Mouse (Mus musculus) brain, adult 2 months (tissue): ENCODE measurements around the gene Gpr26.

ENCODE experiments used
- DNase-seq: peaks from one replicate; pipeline ENCODE4 v3.0.0; 2011; ENCODE audit warnings: low read depth, low spot score

Gene Gpr26

GRCm38 (mm10) chr7:131966023-131966915 lies at the start of gene Gpr26:
Gene Gpr26, plus strand, starts transcription at chr7:131966460.
- DNase-seq = peak; percentile 83

GRCm38 (mm10) chr7:131917384-131917783 lies 48.9 kb upstream of the Gpr26 start:
- DNase-seq = no peak

DNA sequence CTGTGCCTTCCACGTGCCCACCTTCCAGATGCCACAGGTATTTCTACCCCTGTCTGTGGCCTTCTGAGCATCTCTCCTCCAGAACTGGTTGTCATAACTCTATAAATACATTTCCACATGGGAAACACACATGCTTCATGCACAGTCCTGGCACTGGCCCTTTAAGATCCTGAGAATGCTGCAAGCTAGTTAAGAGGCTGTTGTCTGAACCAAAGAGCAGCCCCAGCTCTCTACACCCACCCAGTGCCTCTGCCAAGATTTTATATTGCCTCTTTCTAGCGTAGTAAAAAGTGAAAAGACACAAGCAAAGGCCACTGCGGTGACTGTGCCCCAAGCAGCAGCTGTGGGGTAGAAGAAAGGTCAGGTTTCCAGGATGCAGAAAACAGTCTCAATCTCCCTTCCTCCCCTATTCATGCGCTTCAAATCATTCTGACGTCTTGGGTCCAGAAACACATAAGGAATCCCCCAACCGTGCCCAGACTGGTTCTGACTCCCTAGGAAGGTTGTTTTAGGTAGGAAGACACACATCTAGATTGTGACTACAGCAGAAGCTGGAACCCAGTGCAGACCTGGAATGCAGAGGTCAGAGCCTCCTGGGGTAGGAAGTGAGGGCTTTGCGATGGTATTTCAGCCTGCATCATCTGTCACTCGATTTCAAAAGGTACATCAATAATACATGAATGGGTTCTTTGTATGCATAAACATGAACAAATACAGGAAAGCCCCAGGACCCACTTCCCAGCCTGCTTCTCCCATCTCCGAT lies 38.8 kb upstream of the Gpr26 start:
- DNase-seq = no peak

DNA sequence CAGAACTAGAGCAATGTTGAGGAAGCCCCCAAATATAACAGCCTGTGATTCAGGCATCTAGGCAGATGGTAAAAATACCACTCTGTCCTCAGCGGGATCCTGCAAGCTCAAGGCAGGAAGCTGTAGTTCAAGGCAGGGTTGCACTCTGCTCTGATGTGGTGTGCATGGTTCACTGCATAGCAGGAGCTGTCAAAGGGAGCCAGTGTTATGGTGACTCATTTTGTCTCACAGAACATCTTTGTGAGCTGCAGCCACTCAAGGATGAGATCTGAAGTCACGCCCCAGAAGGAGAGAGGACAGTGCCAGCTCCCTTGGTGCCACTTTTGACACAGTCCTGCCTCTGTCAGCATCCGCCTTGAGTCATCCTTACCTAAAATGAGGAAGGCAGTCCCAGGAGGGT lies 28.6 kb upstream of the Gpr26 start:
- DNase-seq = peak; percentile 68

DNA sequence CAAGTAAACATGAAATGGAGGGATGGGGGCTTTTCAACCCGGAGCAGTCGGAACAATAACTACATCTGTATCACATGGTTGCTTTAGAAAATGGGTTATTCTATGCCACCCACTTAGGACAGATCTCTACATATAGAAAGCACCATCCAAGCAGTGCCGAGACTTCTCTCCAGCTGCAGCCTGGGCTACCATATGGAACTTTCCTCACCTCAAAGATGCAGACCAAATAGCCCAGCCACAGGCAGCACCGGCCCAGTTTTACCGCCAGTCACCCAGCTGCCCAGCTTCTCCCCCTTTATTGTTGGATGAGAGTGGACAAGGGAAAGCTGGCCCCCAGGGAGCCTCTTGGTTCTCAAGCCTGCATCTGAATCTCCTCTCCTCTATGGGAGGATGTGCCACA lies 15.1 kb upstream of the Gpr26 start:
- DNase-seq = peak; percentile 57

DNA sequence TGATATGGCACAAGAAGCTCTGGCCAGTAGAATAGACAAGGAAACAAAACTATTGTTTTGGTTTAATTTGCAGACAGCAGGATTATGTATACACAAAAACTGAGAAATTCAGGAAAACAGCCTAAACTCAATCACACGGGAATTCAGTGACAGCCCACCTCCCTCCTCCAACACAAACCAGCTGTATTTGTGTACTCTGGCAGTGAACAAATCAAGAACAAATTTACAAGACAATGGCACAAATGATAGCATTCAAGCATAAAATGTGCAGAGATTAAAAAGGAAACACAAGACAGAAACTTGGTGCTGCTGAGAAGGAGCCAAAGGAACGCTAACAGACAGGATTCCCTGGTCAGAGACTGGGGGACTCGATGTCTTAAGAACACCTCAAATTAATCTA lies 12.9 kb upstream of the Gpr26 start:
- DNase-seq = no peak

GRCm38 (mm10) chr7:131958705-131959104 lies 7.6 kb upstream of the Gpr26 start:
- DNase-seq = peak; percentile 56

- no peak for DNase-seq
These were observed 5.7 kb upstream of the Gpr26 start for GRCm38 (mm10) chr7:131960551-131960950.

- peak; percentile 53 for DNase-seq
These were observed 745 bp downstream of the Gpr26 start for GRCm38 (mm10) chr7:131966916-131967494.

- DNase-seq = peak; percentile 53
These were observed 4.0 kb downstream of the Gpr26 start for GRCm38 (mm10) chr7:131970255-131970654.

DNA sequence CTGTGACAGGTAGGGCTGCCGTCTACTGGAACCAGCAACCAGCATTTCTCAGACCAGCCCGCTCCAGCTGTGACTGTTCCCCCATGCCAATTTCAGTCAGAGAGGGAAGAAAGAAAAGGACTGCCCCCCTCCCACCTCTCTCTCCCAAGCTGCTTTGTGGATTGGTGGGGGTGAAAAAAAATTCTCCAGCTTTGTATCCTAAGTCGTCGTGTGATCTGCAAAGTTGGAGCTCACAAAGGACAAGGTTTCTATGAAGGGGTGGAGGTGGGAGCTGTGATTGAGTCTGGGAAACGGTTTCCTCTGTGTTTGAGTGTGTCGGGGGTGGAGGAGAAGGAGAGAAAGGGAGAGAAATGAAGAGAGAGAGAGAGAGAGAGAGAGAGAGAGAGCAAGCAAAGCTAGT lies 9.6 kb downstream of the Gpr26 start:
- peak; percentile 69 for DNase-seq

GRCm38 (mm10) chr7:131978609-131979008 lies 12.3 kb downstream of the Gpr26 start:
- no peak for DNase-seq

DNA sequence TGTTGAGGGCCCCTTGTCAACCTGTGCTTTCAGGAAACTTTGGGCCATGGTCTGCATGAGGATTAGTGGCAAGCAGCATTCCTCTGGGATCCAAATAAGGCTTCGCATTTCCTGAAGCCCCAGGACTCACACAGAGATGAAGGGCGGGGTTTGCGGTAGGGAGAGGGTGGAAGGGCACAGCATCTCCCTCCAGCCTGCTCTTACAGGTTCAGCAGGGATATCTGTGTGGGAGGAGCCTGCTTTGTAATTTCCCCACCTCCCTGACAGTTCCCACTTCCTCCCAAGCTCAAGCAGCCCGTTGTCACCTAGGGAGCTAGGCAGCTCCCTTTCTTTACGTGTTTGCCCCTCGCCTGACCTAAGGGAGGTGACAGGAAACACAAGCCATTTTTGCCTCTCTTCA lies 22.8 kb downstream of the Gpr26 start:
- no peak for DNase-seq

GRCm38 (mm10) chr7:131992226-131992625 lies 26.0 kb downstream of the Gpr26 start:
- DNase-seq = no peak

DNA sequence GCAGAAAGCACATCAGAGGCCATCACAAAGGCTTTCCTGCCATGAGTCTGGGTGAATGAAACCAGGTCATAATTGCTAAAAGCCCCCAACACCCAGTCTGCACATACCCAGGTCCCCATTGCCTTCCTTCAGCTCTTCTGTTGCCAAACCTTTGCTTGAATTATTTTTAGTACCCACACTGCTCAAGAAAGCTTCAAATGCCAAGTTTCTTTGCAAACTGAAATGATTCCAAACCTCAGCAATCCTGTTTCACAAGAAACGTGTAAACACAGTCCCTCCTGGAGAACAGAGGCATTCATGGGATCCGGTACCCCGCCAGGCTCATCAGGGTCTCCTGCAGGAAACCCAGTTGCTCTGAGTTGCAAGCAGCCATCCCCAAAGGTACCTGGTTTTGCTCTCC lies 26.6 kb downstream of the Gpr26 start:
- peak; percentile 64 for DNase-seq

DNA sequence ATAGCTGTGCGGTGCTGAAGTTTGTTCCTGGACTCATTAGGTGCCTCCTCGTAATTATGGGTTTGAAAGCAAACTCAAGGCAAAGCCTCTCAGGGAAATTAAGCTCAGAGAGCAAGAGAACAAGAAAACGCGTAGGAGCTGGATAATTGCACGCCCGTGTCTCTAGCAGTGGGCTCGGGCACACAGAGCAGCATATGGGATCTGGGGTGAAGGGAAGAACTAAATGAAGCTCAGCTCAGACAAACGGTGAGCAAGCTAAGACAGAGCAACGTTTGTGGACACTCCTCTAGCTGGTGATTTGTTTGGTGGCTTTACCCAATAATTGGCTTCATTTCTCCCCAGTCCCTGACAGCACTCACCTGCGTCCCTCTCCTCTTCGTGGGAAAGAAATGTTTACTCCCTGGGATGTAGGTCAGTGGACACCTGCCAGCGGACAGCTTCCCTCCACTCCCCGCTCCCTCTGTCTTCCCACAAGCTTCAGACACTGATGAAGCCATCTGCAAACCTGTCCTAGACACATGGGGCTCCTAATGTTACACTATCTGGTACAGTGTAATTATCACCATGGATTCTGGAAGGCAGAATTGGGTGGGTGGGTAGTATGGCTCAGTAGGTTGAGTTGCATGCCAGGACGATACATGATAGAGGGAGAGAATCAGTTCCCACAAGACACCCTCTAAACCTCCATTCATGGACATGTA lies 39.9 kb downstream of the Gpr26 start:
- DNase-seq = peak; percentile 79

GRCm38 (mm10) chr7:132009002-132009401 lies 42.7 kb downstream of the Gpr26 start:
- peak; percentile 25 for DNase-seq

- peak; percentile 84 for DNase-seq
These were observed 46.9 kb downstream of the Gpr26 start for GRCm38 (mm10) chr7:132012969-132013679.

- peak; percentile 25 for DNase-seq
These were observed 47.7 kb downstream of the Gpr26 start for GRCm38 (mm10) chr7:132013970-132014369.

DNA sequence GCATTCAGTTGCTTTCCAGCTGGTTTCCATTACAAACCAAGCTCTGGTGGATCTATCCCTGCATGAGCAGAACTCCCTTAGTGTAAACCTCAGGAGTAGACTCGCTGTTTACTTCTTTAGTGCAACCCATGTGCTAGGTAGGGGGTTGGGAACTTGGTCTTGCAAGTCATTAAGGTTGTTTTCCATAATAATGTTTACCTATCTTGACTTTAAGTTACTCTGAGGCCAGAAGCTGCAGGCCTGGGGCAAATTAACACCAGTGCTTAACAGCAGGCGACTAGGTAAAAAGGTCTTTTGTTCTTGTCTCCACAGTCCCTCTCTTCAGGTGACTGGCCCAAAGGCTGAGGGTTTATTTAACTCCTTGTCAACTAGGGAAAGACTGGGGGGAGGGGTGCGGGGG lies 48.9 kb downstream of the Gpr26 start:
- no peak for DNase-seq

DNA sequence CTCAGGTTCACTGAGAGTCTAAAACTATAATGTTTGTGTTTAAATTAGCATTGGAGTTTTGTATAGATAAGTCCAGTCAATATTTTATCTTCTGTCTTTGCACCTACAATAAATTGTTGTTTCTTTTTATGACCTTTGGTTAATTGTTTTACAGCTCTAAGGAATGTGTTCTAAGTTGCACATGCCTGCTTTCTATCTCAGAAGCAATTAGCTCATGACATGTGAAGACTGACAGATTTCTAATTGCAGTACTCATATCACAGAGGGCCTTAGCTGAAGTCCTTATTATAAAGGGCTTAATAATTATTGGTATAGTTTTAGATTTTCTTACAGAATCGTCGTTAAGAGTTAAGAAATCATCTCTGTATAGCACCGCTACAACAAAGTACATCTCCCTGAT lies 49.7 kb downstream of the Gpr26 start:
- DNase-seq = no peak
